Mouse (Mus musculus): ENCODE results near the gene Olfr1161.

DNA sequence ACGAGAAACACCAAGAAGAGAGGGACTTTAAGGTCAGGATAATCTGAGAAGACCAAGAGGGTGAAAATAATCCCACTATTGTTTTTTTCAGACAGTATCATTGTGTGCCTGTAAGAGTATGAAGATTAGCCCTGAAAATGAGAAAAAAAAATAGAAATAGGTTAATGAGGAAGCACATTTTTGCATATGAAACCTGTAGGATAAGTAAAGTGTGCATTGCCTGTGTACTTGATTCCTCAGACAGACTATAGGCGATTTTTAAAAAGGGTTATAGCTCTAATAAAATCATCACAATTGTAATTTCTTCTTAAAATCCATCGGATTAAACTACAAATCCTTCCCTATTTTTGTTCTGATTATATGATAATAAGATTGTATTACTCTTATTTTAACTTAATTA lies 48.0 kb upstream of the Olfr1161 start, which contains the start of gene Olfr74:
- TF ChIP-seq CTCF (conservative IDR thresholded peaks at IDR 0.05; ENCODE audit: insufficient read depth, insufficient read length, low read depth, low read length) = no peak
- TF ChIP-seq POLR2A (IDR thresholded peaks at IDR 0.05; ENCODE audit: low read depth, low read length) = no peak

Data from kidney, adult 2 months (tissue).